Mouse (Mus musculus) left cerebral cortex, postnatal 4 days (tissue): ENCODE measurements around the gene Prdm5. TPM values are rescaled to one million over a fixed set of nuclear protein-coding genes. Genes with fewer than 3 reads are reported as not detected.

Experiments
- DNase-seq: peaks from one replicate; pipeline ENCODE4 v3.0.0-alpha.2; 2022
- intact Hi-C: fragments of 180-260 bp; cut with DNase I; formaldehyde crosslinking; loops from one replicate; pipeline ENCODE4 v1.15.1; 2025
- total RNA-seq, 2 experiments: library from RNA; stranded (reverse); gene quantifications; 2 replicates each; pipeline ENCODE4 v1.2.3; 2021

Prdm5 gene
- 1 to 10 TPM; 5.0 to 5.1 TPM for total RNA-seq

DNA sequence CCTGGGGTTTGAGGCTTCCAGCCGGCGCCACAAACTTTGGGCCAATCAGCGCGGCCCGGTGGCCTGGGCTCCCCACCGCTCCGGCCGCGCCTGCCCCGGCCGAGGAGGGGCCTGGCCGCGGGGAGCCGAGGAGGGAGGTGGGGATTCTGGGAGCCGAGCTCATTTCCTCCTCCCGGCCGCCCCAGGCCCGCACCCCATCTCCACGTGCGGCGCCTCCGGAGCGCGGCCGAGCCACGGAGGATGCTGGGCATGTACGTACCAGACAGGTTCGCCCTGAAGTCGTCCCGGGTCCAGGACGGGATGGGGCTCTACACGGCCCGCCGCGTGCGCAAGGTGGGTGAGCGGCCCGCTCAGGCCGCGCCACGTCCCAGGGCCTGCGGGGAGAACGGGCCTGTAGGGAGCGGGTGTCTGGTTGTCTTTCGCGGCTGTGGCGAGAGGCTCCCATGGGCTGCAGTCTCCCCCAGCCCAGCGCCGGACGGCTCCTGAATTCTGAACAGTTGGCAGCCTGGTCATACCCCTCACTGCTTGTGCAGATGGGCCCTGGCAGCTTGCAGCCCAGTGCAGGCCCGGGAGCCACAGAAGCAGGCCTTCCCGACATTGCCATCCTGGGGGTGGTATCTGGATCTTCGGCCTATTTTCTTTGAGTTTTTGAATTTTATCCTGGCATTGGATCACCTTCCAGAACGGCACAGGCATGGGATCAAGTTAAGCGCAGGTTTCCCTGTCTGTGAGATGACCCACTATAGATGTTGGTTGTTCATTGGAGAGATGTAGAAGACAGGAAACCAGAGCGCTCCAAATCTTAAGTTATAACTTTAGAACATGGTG is at the start of gene Prdm5:
TSS of gene Prdm5 (plus strand) at position 128 of the 828 bp plus-strand sequence.
- intact Hi-C loops: no loop called here
- peak; percentile 75 for DNase-seq

DNA sequence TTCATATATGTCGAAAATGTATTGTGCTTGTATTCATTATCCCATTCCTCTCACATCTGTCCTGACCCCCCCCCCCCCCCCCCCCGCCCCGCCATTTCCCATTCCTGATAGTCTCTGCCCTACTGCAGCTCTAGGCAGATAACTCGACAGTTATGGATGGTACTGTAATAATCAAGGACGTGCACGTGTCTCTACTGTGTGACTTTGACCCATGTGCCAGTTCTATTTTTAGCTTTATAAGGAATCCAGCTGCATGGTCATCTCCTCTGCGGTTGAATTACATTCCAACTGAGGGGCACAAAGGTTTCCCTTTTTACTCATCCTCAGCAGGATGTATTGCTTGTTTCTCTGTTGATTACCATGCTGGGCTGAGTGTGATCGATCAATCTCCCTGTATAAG is 39.3 kb upstream of the Prdm5 start:
- no peak for DNase-seq
- intact Hi-C loops: no loop called here

GRCm38 (mm10) chr6:65743144-65743870 is 35.5 kb upstream of the Prdm5 start:
- no peak for DNase-seq
- intact Hi-C loops: no loop called here

DNA sequence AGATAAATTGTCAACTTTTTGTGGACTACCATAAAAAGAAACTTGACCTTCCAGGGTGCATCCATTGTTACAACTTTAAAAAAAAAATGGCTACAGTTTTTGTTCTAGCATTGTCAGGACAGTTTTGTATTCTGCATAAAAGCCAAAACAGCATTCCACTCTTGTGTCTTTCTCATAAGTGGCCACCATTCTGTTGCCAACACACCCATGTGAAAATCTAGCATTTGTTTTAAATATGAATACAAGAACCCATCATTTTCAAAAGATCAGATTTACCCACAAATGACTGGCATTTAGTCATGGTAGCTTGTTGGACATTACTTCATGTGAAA is 35.0 kb upstream of the Prdm5 start:
- intact Hi-C loops: no loop called here
- DNase-seq: no peak

DNA sequence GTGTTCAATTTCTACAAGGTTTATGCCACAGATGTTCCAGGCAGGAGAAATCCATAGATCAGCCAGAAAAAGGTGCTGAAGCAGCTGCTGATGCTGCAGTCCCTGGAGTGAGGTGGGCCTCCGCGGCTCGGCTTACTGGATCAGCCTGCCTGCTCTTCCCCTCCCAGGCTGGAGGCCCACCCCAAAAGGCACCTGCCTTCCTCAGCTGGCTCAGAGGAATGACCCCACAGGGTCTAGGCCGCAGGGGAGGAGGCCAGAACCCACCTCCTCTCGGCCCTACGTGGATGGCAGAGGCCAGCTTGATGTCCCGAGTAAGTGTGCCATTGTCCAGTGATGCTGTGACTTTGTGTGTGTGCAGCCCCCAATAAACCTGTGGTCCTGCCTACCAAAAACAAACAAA is 20.6 kb upstream of the Prdm5 start:
- no peak for DNase-seq
- intact Hi-C loops: no loop called here

DNA sequence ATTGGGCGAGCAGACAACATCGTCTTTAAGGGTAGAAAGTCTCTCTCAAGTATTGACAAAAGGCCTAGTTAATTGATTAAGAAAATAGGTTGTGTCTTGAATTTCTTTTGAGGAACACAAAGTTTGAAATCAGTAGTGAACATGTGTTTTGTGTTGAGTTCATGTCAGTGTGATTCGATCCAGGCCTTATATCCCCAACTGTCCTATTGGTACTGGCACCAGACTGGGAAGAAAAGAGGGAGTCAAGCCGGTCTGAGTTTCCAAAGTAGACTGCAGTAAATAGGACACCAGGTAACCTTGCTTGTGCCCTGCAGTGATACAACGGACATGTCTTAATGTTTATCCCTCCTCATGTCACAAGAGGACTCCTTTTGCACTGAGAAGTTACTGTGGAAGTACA is 19.6 kb upstream of the Prdm5 start:
- DNase-seq: no peak
- intact Hi-C loops: no loop called here

GRCm38 (mm10) chr6:65760073-65760472 is 18.7 kb upstream of the Prdm5 start:
- DNase-seq: no peak
- intact Hi-C loops: no loop called here

GRCm38 (mm10) chr6:65764459-65764858 is 14.3 kb upstream of the Prdm5 start:
- intact Hi-C loops: no loop called here
- no peak for DNase-seq

DNA sequence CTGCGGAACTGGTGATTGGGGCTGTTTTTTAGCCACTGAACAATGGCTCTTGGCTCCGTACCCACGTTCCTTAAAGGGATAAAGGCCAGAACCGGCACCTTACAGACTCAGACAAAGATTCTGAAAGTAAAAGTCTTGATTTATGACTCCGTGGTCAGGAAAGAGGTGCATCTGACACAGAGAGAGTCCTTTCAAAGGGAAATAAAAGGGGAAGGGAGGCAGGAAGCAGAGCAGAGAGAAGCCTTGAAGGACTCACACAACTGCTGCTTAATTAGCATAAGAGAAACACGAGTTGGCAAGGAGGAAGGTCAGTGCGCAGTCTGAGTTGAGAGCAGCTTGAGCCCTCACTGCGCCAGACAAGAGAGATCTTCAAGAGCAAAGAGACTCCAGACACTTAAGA is 13.7 kb upstream of the Prdm5 start:
- intact Hi-C loops: no loop called here
- DNase-seq: peak; percentile 16

GRCm38 (mm10) chr6:65765752-65766397 is 12.9 kb upstream of the Prdm5 start:
- no peak for DNase-seq
- intact Hi-C loops: no loop called here

GRCm38 (mm10) chr6:65767911-65768310 is 10.9 kb upstream of the Prdm5 start:
- DNase-seq: no peak
- intact Hi-C loops: no loop called here

DNA sequence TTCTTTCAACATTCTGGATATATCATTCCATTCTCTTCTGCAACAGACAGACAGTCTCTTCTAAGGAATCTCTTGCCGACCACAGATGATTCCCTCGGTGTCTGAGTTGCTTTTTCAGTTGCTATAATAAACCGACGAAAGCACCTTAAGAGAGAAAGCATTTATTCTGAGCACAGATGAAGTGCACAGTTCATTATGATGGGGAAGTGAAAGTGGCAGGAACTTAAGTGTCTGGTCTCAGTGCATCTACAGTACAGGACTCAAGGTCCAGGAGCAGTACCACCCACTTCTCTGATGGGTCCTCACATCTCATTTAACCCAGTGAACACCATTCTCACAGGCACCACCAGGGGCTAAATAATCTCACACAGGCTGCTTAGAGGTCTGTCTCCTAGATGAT is 5.2 kb upstream of the Prdm5 start:
- intact Hi-C loops: no loop called here
- no peak for DNase-seq

- intact Hi-C loops: no loop called here
- DNase-seq: no peak
Measured at GRCm38 (mm10) chr6:65779689-65780233, 973 bp downstream of the Prdm5 start.

GRCm38 (mm10) chr6:65781441-65781840 is 2.7 kb downstream of the Prdm5 start:
- intact Hi-C loops: no loop called here
- DNase-seq: no peak

DNA sequence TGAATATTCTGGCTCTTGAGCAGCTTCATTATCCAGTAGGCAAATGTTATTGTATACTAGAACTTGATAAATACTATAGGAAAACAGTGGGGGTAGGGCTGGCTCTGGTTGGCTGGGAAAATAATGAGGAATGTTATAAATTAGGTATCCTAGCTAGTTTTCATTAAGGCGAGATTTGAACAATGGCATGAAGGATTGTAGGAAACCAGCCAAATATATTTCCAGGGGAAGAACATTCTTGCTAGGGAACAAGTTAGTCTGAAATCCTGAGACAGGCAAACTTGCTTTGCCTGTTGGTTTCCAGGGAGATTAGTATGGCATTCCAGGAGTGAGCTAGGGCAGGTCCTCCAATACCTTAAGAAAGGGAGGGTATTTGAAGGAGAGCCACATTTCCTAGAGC is 4.9 kb downstream of the Prdm5 start:
- no peak for DNase-seq
- intact Hi-C loops: no loop called here

- DNase-seq: no peak
- intact Hi-C loops: no loop called here
Measured at GRCm38 (mm10) chr6:65792923-65793322, 14.1 kb downstream of the Prdm5 start.

DNA sequence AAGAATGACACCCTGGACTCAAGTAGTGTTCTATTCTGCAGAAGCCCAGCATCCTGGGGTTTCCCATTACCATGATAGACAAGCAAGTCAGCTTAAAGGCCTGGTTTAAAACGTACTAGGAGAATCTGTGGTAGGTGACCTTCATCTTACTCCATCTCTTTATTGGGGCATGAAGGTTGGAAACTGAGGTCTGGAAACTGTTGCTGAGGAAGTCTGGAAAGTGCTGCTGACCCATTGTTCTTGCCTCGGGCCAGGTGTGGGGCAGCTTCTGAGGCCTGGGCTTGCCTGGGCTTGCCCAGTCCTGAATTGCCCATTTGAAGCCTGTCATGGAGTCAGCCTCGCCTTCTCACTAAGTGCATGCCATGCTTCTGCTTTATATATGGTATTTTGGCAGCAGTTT is 17.8 kb downstream of the Prdm5 start:
- no peak for DNase-seq
- intact Hi-C loops: no loop called here

DNA sequence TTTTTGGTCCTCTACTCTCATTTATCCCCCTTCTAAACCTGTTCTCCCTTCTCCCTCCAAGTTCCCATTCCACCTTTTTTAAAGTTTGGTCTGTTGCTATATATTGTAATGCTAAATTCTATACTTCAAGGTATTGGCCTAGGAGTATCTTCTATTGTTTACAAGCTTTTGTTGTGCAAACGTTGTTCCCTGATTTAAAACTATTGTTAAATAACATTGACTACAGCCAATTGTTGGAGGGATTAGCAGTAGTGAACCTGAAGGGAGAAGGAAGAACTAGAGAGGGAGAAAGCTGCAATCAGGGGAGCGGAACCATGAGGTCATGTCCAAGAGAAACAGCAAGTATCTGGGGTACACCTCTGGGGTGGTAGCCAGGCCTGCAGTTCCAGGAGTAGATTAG is 18.5 kb downstream of the Prdm5 start:
- no peak for DNase-seq
- intact Hi-C loops: no loop called here

GRCm38 (mm10) chr6:65798390-65798789 is 19.6 kb downstream of the Prdm5 start:
- intact Hi-C loops: no loop called here
- DNase-seq: no peak

GRCm38 (mm10) chr6:65811685-65812084 is 32.9 kb downstream of the Prdm5 start:
- intact Hi-C loops: no loop called here
- no peak for DNase-seq

DNA sequence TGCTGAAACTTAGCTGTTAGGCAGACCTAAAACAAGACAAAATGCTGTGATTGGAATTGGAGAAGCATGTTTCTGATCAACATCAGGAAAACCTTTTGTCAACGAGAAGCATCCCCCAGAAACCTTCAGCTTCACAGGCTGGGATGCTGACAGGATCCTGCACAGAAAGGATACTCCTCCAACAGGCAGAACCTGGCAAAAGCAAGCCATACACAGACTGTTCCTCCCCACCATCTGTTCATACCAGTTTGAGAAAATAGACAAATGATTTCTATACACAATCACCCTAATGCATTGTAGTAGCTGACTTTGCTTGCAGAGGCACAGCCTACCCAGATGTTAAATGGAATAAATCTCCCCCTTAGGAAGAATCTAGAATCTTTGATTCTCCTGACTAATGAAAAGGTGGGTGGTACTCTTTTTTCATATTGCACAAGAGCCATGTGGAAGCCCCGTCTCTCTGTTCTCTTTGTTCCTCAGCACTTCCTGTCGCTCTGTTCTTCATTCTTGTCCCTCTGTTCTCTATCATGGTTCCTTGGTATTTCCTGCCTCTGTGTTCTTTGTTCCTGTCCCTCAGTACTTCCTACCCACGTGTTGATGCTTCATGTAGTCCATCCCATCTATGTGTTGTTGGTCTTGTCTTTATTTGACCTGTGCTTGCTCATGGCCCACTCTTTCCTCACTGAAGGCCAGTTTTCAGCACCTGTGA is 39.4 kb downstream of the Prdm5 start:
- intact Hi-C loops: no loop called here
- DNase-seq: no peak
